25 mouse cellular contexts compared by ENCODE assay signal in genomic region chr7:99043322-99043721, GRCm38 (mm10).
A peak's percentile ranks its signal among the peaks of the same experiment; 100 is the strongest.
DNase-seq lines count a peak whose midpoint lies in the region; ATAC-seq and TF ChIP-seq lines count a peak whose summit lies in the region.
"Had no signal": no experiment of that assay in that cellular context is flagged by ENCODE, and none has a peak within 500 bp of the region (broad histone marks: within the 10 kb centered on the region; RNA-seq: fewer than 3 reads in every experiment).

No protein-coding gene starts in this region.

- H3K9ac ChIP-seq in liver, embryonic 16.5 days (ENCODE audit: low read depth, low read length): no peak overlapping the region
- H3K9ac ChIP-seq in MEL (ENCODE audit: control insufficient read depth, low read depth, low read length, poor library complexity, severe bottlenecking): no peak overlapping the region
- H3K9ac ChIP-seq: forebrain, postnatal 0 days; heart, embryonic 12.5 days; limb, embryonic 15.5 days; liver, postnatal 0 days had no signal

- no peaks in the 10 kb centered on the region; the same call in 1 of the 2 replicates for H3K79me2 ChIP-seq in MEL (ENCODE audit: control insufficient read depth, insufficient read depth, low read length, poor library complexity)

- no peak for TF ChIP-seq RAD21 in MEL (IDR thresholded peaks at IDR 0.05; ENCODE audit: low read depth, low read length)

- no peaks in the 10 kb centered on the region for H3K27me3 ChIP-seq in liver, embryonic 16.5 days (ENCODE audit: control insufficient read depth, insufficient read depth, low read depth, low read length)
- H3K27me3 ChIP-seq in MEL (ENCODE audit: control insufficient read depth in 1 of 2, insufficient read depth in 2 of 2, low read length in 2 of 2): no peaks in the 10 kb centered on the region
- H3K27me3 ChIP-seq: heart, embryonic 12.5 days; limb, embryonic 15.5 days; Patski had no signal

- no peak for DNase-seq in liver
- peak; percentile 14 for DNase-seq in 416B (ENCODE audit: low read depth)
- peak; percentile 19 for DNase-seq in MEL (ENCODE audit: low read depth, low spot score)
- DNase-seq in layer of hippocampus, adult 18-20 months (ENCODE audit: low spot score in 2 of 2): no peak
- no peak for DNase-seq in right cerebral cortex, adult 2 months (ENCODE audit: low spot score in 2 of 2)
- no peak for DNase-seq in spleen, adult 12 weeks (ENCODE audit: low spot score)
- DNase-seq: adrenal gland, postnatal 10 days; cerebellum, adult 11-12 months; cerebellum, postnatal 14 days; embryo, embryonic 11 days; forebrain, postnatal 0 days; liver, postnatal 0 days; right cerebral cortex, postnatal 14 days had no signal

- H3K4me2 ChIP-seq in liver, embryonic 16.5 days (ENCODE audit: low read depth, low read length): no peak overlapping the region
- H3K4me2 ChIP-seq: limb, embryonic 15.5 days had no signal

- no peaks in the 10 kb centered on the region for H3K4me1 ChIP-seq in liver, embryonic 16.5 days (ENCODE audit: control insufficient read depth, low read depth, low read length)
- H3K4me1 ChIP-seq in MEL (ENCODE audit: control insufficient read depth in 1 of 2, insufficient read depth in 2 of 2, low read length in 2 of 2): no peaks in the 10 kb centered on the region

- H3K27ac ChIP-seq in liver, embryonic 16.5 days (ENCODE audit: low read length): no peak overlapping the region
- H3K27ac ChIP-seq in MEL (ENCODE audit: control insufficient read depth, low read depth, low read length): no peak overlapping the region
- H3K27ac ChIP-seq: hindbrain, embryonic 10.5 days; hindbrain, postnatal 0 days; kidney, postnatal 0 days; limb, embryonic 15.5 days; stomach, postnatal 0 days had no signal

- TF ChIP-seq CTCF in MEL (IDR thresholded peaks at IDR 0.05 in 2 of 3, conservative IDR thresholded peaks at IDR 0.05 in 1 of 3; ENCODE audit: control insufficient read depth in 1 of 3, insufficient read depth in 1 of 3, low read depth in 2 of 3, low read length in 3 of 3, poor library complexity in 1 of 3, severe bottlenecking in 1 of 3): no peak

- no peak for TF ChIP-seq POLR2A in MEL (IDR thresholded peaks at IDR 0.05; ENCODE audit: control insufficient read depth in 1 of 2, insufficient read depth in 1 of 2, low read depth in 1 of 2, low read length in 2 of 2, poor library complexity in 1 of 2)

- TF ChIP-seq EP300 in MEL (IDR thresholded peaks at IDR 0.05; ENCODE audit: low read depth in 1 of 2, low read length in 2 of 2): no peak

- H3K9me3 ChIP-seq in liver, embryonic 16.5 days (replicated peaks; ENCODE audit: control insufficient read depth, low read length): no peaks in the 10 kb centered on the region
- H3K9me3 ChIP-seq in MEL (replicated peaks; ENCODE audit: insufficient read depth, low read length): no peaks in the 10 kb centered on the region
- H3K9me3 ChIP-seq: heart, embryonic 12.5 days; hindbrain, embryonic 10.5 days; limb, embryonic 15.5 days had no signal

- H3K4me3 ChIP-seq in liver, embryonic 16.5 days (ENCODE audit: low read depth, low read length): no peak overlapping the region
- H3K4me3 ChIP-seq in MEL (ENCODE audit: control insufficient read depth in 1 of 2, insufficient read depth in 1 of 2, low read depth in 2 of 2, low read length in 2 of 2): no peak overlapping the region
- H3K4me3 ChIP-seq: heart, embryonic 12.5 days; hindbrain, embryonic 10.5 days; layer of hippocampus, adult 2 months; limb, embryonic 15.5 days had no signal

- ATAC-seq in liver, embryonic 16.5 days (ENCODE audit: low read depth): 0 out of 2 replicates have a peak, but pooled peaks have one; percentile 13
- peak; percentile 96 for ATAC-seq in megakaryocyte, adult 5-6 weeks (ENCODE audit: poor library complexity, severe bottlenecking)
- ATAC-seq: activated CD4-positive, CD25-positive, alpha-beta regulatory T cell, adult 4 months; forebrain, postnatal 0 days; hindbrain, postnatal 0 days; intestine, postnatal 0 days; liver, postnatal 0 days; Patski had no signal

- H3K36me3 ChIP-seq in liver, embryonic 16.5 days (ENCODE audit: control insufficient read depth, insufficient read depth): no peaks in the 10 kb centered on the region
- H3K36me3 ChIP-seq in MEL (ENCODE audit: control insufficient read depth in 1 of 2, insufficient read depth in 2 of 2, low read length in 2 of 2): peaks cover 0 to 2% of the 10 kb centered on the region in 2 experiments; a peak in 2 of 4 replicates
- H3K36me3 ChIP-seq: hindbrain, embryonic 10.5 days; limb, embryonic 15.5 days had no signal

- 49% methylated on average over 3 of the region's 3 CpGs for WGBS in liver, embryonic 16.5 days (ENCODE audit: insufficient replicate concordance)

TF ChIP-seq in MEL, 35 proteins besides CTCF, POLR2A, EP300 and RAD21:
- no peak for TF ChIP-seq CHD1 (IDR thresholded peaks at IDR 0.05; ENCODE audit: low read depth, low read length)
- TF ChIP-seq MAFK (IDR thresholded peaks at IDR 0.05; ENCODE audit: borderline replicate concordance, low read depth, low read length): no peak
- TF ChIP-seq POLR2AphosphoS2 (IDR thresholded peaks at IDR 0.05; ENCODE audit: low read length): no peak
- TF ChIP-seq RCOR1 (IDR thresholded peaks at IDR 0.05; ENCODE audit: low read depth, low read length): no peak
- no peak for TF ChIP-seq ETS1 (IDR thresholded peaks at IDR 0.05; ENCODE audit: low read depth, low read length)
- no peak for TF ChIP-seq BHLHE40 (IDR thresholded peaks at IDR 0.05; ENCODE audit: borderline replicate concordance, low read depth, low read length)
- TF ChIP-seq GATA1 (IDR thresholded peaks at IDR 0.05; ENCODE audit: low read depth, low read length): no peak
- no peak for TF ChIP-seq SMC3 (IDR thresholded peaks at IDR 0.05; ENCODE audit: low read depth, low read length)

Comparison
In these comparisons a context has a peak if more than half of its experiments do, and no peak if none do; other contexts are left out.
1. DNase-seq: peak in 416B (single experiment) and MEL (single experiment); none in liver (single experiment), layer of hippocampus, adult 18-20 months (0 of 2), right cerebral cortex, adult 2 months (0 of 2) and spleen, adult 12 weeks (single experiment).